Mouse (Mus musculus) megakaryocyte, embryonic 14.5 days (primary cell): ENCODE results near the gene Nfkb1. TPM values are rescaled to one million over a fixed set of nuclear protein-coding genes. Genes with fewer than 3 reads are reported as not detected.
A peak's percentile ranks its signal among the peaks of the same experiment; 100 is the strongest.

ENCODE experiments used
- H3K27me3 ChIP-seq: replicated peaks from 2 replicates; pipeline ENCODE3; 2012; ENCODE audit warnings: inconsistent platforms
- H3K36me3 ChIP-seq: replicated peaks from 2 replicates; pipeline ENCODE3; 2012; ENCODE audit warnings: low read length, inconsistent platforms, mixed read lengths
- H3K4me1 ChIP-seq: 2 replicates; pipeline ENCODE4 v1.6.1; 2012; ENCODE audit warnings: inconsistent platforms
- H3K4me3 ChIP-seq: replicated peaks from 2 replicates; pipeline ENCODE3; 2012; ENCODE audit warnings: moderate library complexity, mild to moderate bottlenecking, inconsistent platforms
- H3K9me3 ChIP-seq: 2 replicates; pipeline ENCODE4 v1.6.1; 2012; ENCODE audit warnings: inconsistent platforms
- FLI1 ChIP-seq: IDR thresholded peaks from 2 replicates; pipeline ENCODE4 v1.6.1; 2012; ENCODE audit warnings: low read length, inconsistent platforms, mixed read lengths
- GATA1 ChIP-seq: IDR thresholded peaks from 3 replicates; pipeline ENCODE4 v1.6.1; 2012; ENCODE audit warnings: mixed read lengths, low read length, inconsistent platforms, borderline replicate concordance
- polyA plus RNA-seq: library from polyadenylated mRNA; stranded (reverse); fragments of >175 nt; gene quantifications from 2 replicates; pipeline ENCODE4 v1.2.3, GENCODE M21; 2012; ENCODE audit warnings: low replicate concordance; ENCODE audit not compliant: insufficient read depth

Gene Nfkb1
- polyA plus RNA-seq, 1 experiment = 39.8 TPM

GRCm38 (mm10) chr3:135726521-135727275, 35.4 kb upstream of the Nfkb1 start:
- Histone ChIP-seq H3K9me3 (no peaks in the 10 kb centered on the region), H3K27me3 (no peaks in the 10 kb centered on the region), H3K36me3 (no peaks in the 10 kb centered on the region), H3K4me3 (no peak overlapping the region), H3K4me1 (peaks cover 67% of the 10 kb centered on the region)
- TF ChIP-seq FLI1 (no peak), GATA1 (no peak)

DNA sequence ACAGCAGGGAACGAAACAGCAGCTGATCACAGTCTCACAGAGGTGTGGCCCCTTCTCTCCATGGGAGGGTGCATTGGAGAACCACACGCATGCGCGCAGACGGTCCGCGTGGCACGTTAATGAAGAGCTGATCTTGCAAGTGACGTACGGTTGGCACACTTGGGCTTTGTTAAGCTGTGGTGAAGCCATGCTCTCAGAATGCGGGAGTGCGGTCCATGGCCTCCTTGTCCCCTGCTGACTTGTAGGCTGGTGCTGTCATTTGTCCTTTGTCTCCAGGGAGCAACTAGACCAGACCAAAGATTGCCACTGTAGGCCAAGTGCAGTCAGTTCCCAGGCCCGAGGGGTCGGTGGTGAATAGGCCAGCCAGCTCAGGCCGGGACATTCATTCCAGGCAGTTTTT, 34.7 kb upstream of the Nfkb1 start:
- H3K27me3 ChIP-seq = no peaks in the 10 kb centered on the region
- TF ChIP-seq GATA1 (no peak), FLI1 (no peak)
- H3K4me1 ChIP-seq = peaks cover 72% of the 10 kb centered on the region
- H3K36me3 ChIP-seq = no peaks in the 10 kb centered on the region
- no peaks in the 10 kb centered on the region for H3K9me3 ChIP-seq
- peak overlapping the region; percentile 33 for H3K4me3 ChIP-seq

DNA sequence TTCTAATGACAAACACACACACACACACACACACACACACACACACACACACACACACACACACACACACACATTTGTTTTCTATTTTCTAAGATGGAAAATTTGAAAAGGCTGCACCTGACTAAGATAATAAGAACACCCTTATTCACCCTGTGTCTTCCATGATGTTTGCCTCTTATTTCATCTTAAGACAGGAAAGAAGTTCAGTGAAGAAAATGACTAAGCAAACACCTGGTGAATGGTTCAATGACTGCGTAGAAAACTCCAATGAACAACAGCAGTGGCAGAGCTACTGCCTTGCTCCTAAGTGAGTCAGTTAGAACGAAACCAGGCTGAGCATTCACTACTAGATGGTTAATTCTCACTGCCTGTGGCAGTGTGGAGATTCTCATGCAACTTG, 30.8 kb upstream of the Nfkb1 start:
- Histone ChIP-seq H3K4me1 (peaks cover 75% of the 10 kb centered on the region), H3K36me3 (no peaks in the 10 kb centered on the region)
- no peak for TF ChIP-seq FLI1
- no peak for TF ChIP-seq GATA1

GRCm38 (mm10) chr3:135719969-135720368, 28.6 kb upstream of the Nfkb1 start:
- TF ChIP-seq FLI1 (no peak), GATA1 (no peak)
- no peak overlapping the region for H3K4me3 ChIP-seq
- peaks cover 58% of the 10 kb centered on the region for H3K4me1 ChIP-seq
- no peaks in the 10 kb centered on the region for H3K36me3 ChIP-seq
- no peaks in the 10 kb centered on the region for H3K27me3 ChIP-seq
- no peaks in the 10 kb centered on the region for H3K9me3 ChIP-seq

More for the DNA sequence above, 30.8 kb upstream of the Nfkb1 start:
- H3K4me3 ChIP-seq = no peak overlapping the region
- no peaks in the 10 kb centered on the region for H3K27me3 ChIP-seq
- no peaks in the 10 kb centered on the region for H3K9me3 ChIP-seq

DNA sequence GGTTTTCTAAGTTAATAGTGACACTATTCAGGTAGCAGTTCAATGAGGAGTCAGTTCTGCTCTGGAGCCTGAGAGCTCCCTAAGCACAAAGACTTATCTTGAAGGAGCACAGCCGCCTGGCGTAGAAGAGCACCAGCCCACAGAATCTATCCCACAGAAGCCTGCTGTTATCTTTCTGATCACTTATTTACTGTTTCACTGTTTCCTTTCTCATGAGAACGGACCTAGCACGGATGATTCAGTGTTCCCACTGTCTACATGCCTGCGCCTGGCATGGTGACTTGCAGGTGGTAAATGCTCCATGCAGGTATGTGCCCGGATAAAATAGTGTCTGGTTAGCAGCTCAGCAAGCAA, 27.8 kb upstream of the Nfkb1 start:
- H3K9me3 ChIP-seq = no peaks in the 10 kb centered on the region
- H3K4me1 ChIP-seq = peaks cover 54% of the 10 kb centered on the region
- H3K27me3 ChIP-seq = no peaks in the 10 kb centered on the region
- H3K36me3 ChIP-seq = no peaks in the 10 kb centered on the region
- peak overlapping the region; percentile 85 for H3K4me3 ChIP-seq
- TF ChIP-seq GATA1 (no peak), FLI1 (no peak)

DNA sequence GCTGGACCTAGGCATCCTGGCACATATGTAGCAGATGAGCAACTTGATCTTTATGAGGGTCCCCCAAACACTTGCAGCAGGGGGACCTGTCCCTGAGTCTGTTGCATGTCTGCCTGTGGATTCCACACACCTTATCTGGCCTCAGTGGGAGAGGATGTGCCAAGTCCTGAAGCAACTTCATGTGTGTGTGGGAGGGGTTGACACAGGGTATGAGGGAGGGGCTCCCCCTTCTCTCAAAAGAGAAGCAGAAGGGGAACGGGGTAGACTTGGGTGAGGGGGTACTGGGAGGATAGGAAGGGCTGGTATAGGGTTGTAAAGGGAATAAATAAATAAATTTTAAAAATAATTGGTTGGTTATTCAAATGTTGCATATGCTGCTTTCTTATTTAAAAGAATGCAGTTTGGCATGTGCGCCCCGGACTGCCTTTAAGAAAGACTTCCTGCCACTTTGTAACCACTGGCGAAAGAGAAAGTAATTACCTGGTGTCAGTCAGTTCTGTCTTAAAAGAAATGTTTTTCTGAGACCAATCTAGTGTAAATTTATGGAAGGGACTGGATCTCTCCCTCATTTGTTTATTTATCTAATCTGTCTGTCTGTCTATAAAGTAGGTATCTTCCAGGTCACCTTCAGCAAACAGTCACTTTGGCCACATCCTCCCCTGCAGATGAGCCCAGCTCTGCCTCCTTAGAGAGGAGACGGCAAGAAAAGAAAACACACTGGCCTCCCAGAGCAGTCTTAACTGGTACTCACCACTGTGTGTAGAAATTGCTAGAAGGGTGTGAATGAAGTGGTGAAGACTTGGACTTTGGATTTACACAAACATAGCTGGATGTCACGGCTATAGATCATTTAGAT, 27.2 kb upstream of the Nfkb1 start:
- Histone ChIP-seq H3K4me1 (peaks cover 50% of the 10 kb centered on the region), H3K27me3 (no peaks in the 10 kb centered on the region), H3K4me3 (peak overlapping the region; percentile 85), H3K36me3 (no peaks in the 10 kb centered on the region), H3K9me3 (no peaks in the 10 kb centered on the region)
- no peak for TF ChIP-seq GATA1
- TF ChIP-seq FLI1 = no peak

- Histone ChIP-seq H3K4me1 (peaks cover 9% of the 10 kb centered on the region), H3K9me3 (no peaks in the 10 kb centered on the region), H3K36me3 (no peaks in the 10 kb centered on the region), H3K4me3 (no peak overlapping the region), H3K27me3 (no peaks in the 10 kb centered on the region)
- TF ChIP-seq FLI1 = no peak
- no peak for TF ChIP-seq GATA1
Observed at GRCm38 (mm10) chr3:135713016-135713950, 21.9 kb upstream of the Nfkb1 start.

GRCm38 (mm10) chr3:135711613-135712012, 20.3 kb upstream of the Nfkb1 start:
- Histone ChIP-seq H3K27me3 (no peaks in the 10 kb centered on the region), H3K4me1 (peaks cover 5% of the 10 kb centered on the region; the same call in 1 of the 2 replicates), H3K9me3 (no peaks in the 10 kb centered on the region), H3K36me3 (no peaks in the 10 kb centered on the region), H3K4me3 (no peak overlapping the region)
- no peak for TF ChIP-seq GATA1
- no peak for TF ChIP-seq FLI1

GRCm38 (mm10) chr3:135711040-135711570, 19.8 kb upstream of the Nfkb1 start:
- H3K27me3 ChIP-seq = no peaks in the 10 kb centered on the region
- peaks cover 5% of the 10 kb centered on the region; the same call in 1 of the 2 replicates for H3K4me1 ChIP-seq
- H3K36me3 ChIP-seq = no peaks in the 10 kb centered on the region
- no peak overlapping the region for H3K4me3 ChIP-seq
- TF ChIP-seq FLI1 (no peak), GATA1 (no peak)
- H3K9me3 ChIP-seq = no peaks in the 10 kb centered on the region

DNA sequence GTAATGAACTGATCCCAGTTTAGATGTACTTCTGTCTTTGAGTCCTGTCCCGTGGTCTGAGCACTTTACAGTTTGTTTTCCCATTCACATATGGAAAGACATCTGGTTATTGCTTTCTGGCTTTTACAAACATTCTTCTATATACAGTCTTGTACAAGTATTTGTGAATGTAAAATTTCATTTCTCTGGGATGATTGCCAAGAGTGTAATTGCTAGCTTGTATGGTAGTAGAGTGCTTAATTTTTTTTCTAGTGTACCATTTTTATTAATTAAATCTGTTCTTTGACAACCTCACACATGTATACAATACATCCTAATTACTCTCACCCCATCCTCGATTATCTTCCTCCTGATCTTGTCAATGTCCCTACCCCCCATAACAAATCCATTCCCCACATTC, 12.0 kb upstream of the Nfkb1 start:
- Histone ChIP-seq H3K36me3 (no peaks in the 10 kb centered on the region), H3K27me3 (no peaks in the 10 kb centered on the region), H3K4me3 (no peak overlapping the region), H3K9me3 (no peaks in the 10 kb centered on the region), H3K4me1 (peaks cover 30% of the 10 kb centered on the region)
- TF ChIP-seq GATA1 (no peak), FLI1 (no peak)
